Mouse (Mus musculus) forebrain, embryonic 11.5 days (tissue): Measurements from ENCODE around the gene Ltb. TPM values are rescaled to one million over a fixed set of nuclear protein-coding genes. Genes with fewer than 3 reads are reported as not detected.

Experiments used
- ATAC-seq: fragments of 200-750 bp; cut with Nextera tagmentation; replicated peaks from 2 replicates; pipeline ENCODE4 v1.8.0; 2017; ENCODE audit warnings: moderate TSS enrichment; ENCODE audit not compliant: low FRiP score
- DNase-seq: peaks from one replicate; pipeline ENCODE4 v3.0.0-alpha.2; 2017; ENCODE audit warnings: low spot score
- H3K27ac ChIP-seq: fragments of 300-500 bp; sonication (generic); 2 replicates; pipeline ENCODE4 v1.5.1; 2014; ENCODE audit warnings: low read depth, low read length
- H3K27me3 ChIP-seq: fragments of 300-500 bp; sonication (generic); 2 replicates; pipeline ENCODE4 v1.6.1; 2014; ENCODE audit warnings: mild to moderate bottlenecking, low read length, mixed read lengths; ENCODE audit not compliant: control insufficient read depth, insufficient read depth
- H3K36me3 ChIP-seq: fragments of 300-500 bp; sonication (generic); 2 replicates; pipeline ENCODE4 v1.6.1; 2014; ENCODE audit warnings: mild to moderate bottlenecking, low read length, moderate library complexity, mixed read lengths; ENCODE audit not compliant: control insufficient read depth, insufficient read depth
- H3K4me1 ChIP-seq: fragments of 300-500 bp; sonication (generic); replicated peaks from 2 replicates; pipeline ENCODE4 v1.6.1; 2014; ENCODE audit warnings: low read length, mixed read lengths; ENCODE audit not compliant: control insufficient read depth, insufficient read depth
- H3K4me2 ChIP-seq: fragments of 300-500 bp; sonication (generic); 2 replicates; pipeline ENCODE4 v1.6.1; 2014; ENCODE audit warnings: low read depth, mild to moderate bottlenecking, low read length, moderate library complexity, mixed read lengths; ENCODE audit not compliant: severe bottlenecking
- H3K4me3 ChIP-seq: fragments of 300-500 bp; sonication (generic); 2 replicates; pipeline ENCODE4 v1.5.1; 2014; ENCODE audit warnings: low read depth, low read length
- H3K9ac ChIP-seq: fragments of 300-500 bp; sonication (generic); 2 replicates; pipeline ENCODE4 v1.6.1; 2014; ENCODE audit warnings: low read length
- H3K9me3 ChIP-seq: fragments of 300-500 bp; sonication (generic); 2 replicates; pipeline ENCODE4 v1.6.1; 2016; ENCODE audit warnings: low read length, mixed read lengths; ENCODE audit not compliant: control insufficient read depth
- WGBS: fragments of 180-500 bp; shearing (Covaris S2); extraction: QIAGEN DNeasy Blood & Tissue Kit; methylation state at CpG from one replicate; pipeline ENCODE4 v1.1.7; 2014; 5-methylcytosine and 5-hydroxymethylcytosine counted together
- polyA plus RNA-seq: library from polyadenylated mRNA; unstranded; fragments of >200 nt; fragmentation: Nextera tagmentation; extraction: Ambion mirVana; gene quantifications from 2 replicates; pipeline ENCODE4 v1.2.1, GENCODE M21; 2014

The Ltb gene
- polyA plus RNA-seq, 1 experiment from 2014 or later: 0.17 TPM

- Histone ChIP-seq H3K4me2 (no peak overlapping the region), H3K9me3 (no peaks in the 10 kb centered on the region), H3K4me3 (no peak overlapping the region), H3K9ac (no peak overlapping the region), H3K27me3 (no peaks in the 10 kb centered on the region), H3K27ac (no peak overlapping the region), H3K36me3 (peaks cover 82% of the 10 kb centered on the region), H3K4me1 (no peaks in the 10 kb centered on the region)
- DNase-seq (peak; percentile 52), ATAC-seq (no peak)
- WGBS: 93% methylated on average over 12 of the region's 12 CpGs
These were observed 38.8 kb upstream of the Ltb start for GRCm38 (mm10) chr17:35155451-35155850.

- no peak overlapping the region for H3K4me2 ChIP-seq
- H3K27ac ChIP-seq: no peak overlapping the region
- no peaks in the 10 kb centered on the region for H3K4me1 ChIP-seq
- H3K27me3 ChIP-seq: no peaks in the 10 kb centered on the region
- no peak overlapping the region for H3K9ac ChIP-seq
- no peak for ATAC-seq
- WGBS: 92% methylated on average over 33 of the region's 33 CpGs
- DNase-seq: no peak
- H3K9me3 ChIP-seq: no peaks in the 10 kb centered on the region
- no peak overlapping the region for H3K4me3 ChIP-seq
- H3K36me3 ChIP-seq: peaks cover 85% of the 10 kb centered on the region
These were observed 37.6 kb upstream of the Ltb start for GRCm38 (mm10) chr17:35156461-35157200.

GRCm38 (mm10) chr17:35157254-35157653 is 37.0 kb upstream of the Ltb start:
- H3K9me3 ChIP-seq: no peaks in the 10 kb centered on the region
- H3K4me3 ChIP-seq: no peak overlapping the region
- H3K9ac ChIP-seq: no peak overlapping the region
- no peak overlapping the region for H3K4me2 ChIP-seq
- H3K4me1 ChIP-seq: no peaks in the 10 kb centered on the region
- 92% methylated on average over 8 of the region's 8 CpGs for WGBS
- no peaks in the 10 kb centered on the region for H3K27me3 ChIP-seq
- peaks cover 86% of the 10 kb centered on the region for H3K36me3 ChIP-seq
- no peak for ATAC-seq
- no peak overlapping the region for H3K27ac ChIP-seq
- no peak for DNase-seq

GRCm38 (mm10) chr17:35157661-35158175 is 36.5 kb upstream of the Ltb start:
- peak; percentile 50 for DNase-seq
- Histone ChIP-seq H3K4me3 (no peak overlapping the region), H3K4me1 (peaks cover 3% of the 10 kb centered on the region), H3K36me3 (peaks cover 81% of the 10 kb centered on the region), H3K9ac (no peak overlapping the region), H3K27ac (no peak overlapping the region), H3K9me3 (no peaks in the 10 kb centered on the region), H3K4me2 (no peak overlapping the region), H3K27me3 (no peaks in the 10 kb centered on the region)
- 95% methylated on average over 8 of the region's 8 CpGs for WGBS
- ATAC-seq: no peak

GRCm38 (mm10) chr17:35158850-35159593 is 35.2 kb upstream of the Ltb start:
- peaks cover 69% of the 10 kb centered on the region for H3K36me3 ChIP-seq
- ATAC-seq (no peak), DNase-seq (no peak)
- H3K4me3 ChIP-seq: no peak overlapping the region
- no peak overlapping the region for H3K27ac ChIP-seq
- no peak overlapping the region for H3K9ac ChIP-seq
- peaks cover 6% of the 10 kb centered on the region for H3K4me1 ChIP-seq
- no peaks in the 10 kb centered on the region for H3K9me3 ChIP-seq
- H3K27me3 ChIP-seq: no peaks in the 10 kb centered on the region
- WGBS: 95% methylated on average over 16 of the region's 16 CpGs
- H3K4me2 ChIP-seq: no peak overlapping the region

GRCm38 (mm10) chr17:35159638-35160037 is 34.6 kb upstream of the Ltb start:
- ATAC-seq: no peak
- Histone ChIP-seq H3K27ac (no peak overlapping the region), H3K4me2 (no peak overlapping the region), H3K4me1 (peaks cover 6% of the 10 kb centered on the region), H3K9ac (no peak overlapping the region), H3K27me3 (no peaks in the 10 kb centered on the region), H3K4me3 (no peak overlapping the region), H3K36me3 (peaks cover 63% of the 10 kb centered on the region), H3K9me3 (no peaks in the 10 kb centered on the region)
- WGBS: 89% methylated on average over 7 of the region's 7 CpGs
- DNase-seq: no peak

GRCm38 (mm10) chr17:35161421-35161820 is 32.8 kb upstream of the Ltb start:
- 93% methylated on average over 11 of the region's 11 CpGs for WGBS
- peaks cover 48% of the 10 kb centered on the region for H3K36me3 ChIP-seq
- H3K9me3 ChIP-seq: no peaks in the 10 kb centered on the region
- H3K4me1 ChIP-seq: peaks cover 9% of the 10 kb centered on the region
- no peak overlapping the region for H3K4me2 ChIP-seq
- DNase-seq (no peak), ATAC-seq (no peak)
- H3K4me3 ChIP-seq: no peak overlapping the region
- no peak overlapping the region for H3K27ac ChIP-seq
- H3K9ac ChIP-seq: no peak overlapping the region
- H3K27me3 ChIP-seq: no peaks in the 10 kb centered on the region

- Histone ChIP-seq H3K9ac (no peak overlapping the region), H3K36me3 (peaks cover 44% of the 10 kb centered on the region), H3K4me2 (peak overlapping the region; percentile 93; the same call in 1 of the 2 replicates), H3K27me3 (no peaks in the 10 kb centered on the region), H3K4me3 (no peak overlapping the region), H3K27ac (no peak overlapping the region), H3K4me1 (peaks cover 9% of the 10 kb centered on the region), H3K9me3 (no peaks in the 10 kb centered on the region)
- ATAC-seq (no peak), DNase-seq (no peak)
- 84% methylated on average over 14 of the region's 14 CpGs for WGBS
These were observed 32.1 kb upstream of the Ltb start for GRCm38 (mm10) chr17:35162121-35162520.
